Mouse (Mus musculus) layer of hippocampus, postnatal 25 days (tissue): Measurements from ENCODE around the gene Nbeal1. TPM values are rescaled to one million over a fixed set of nuclear protein-coding genes. Genes with fewer than 3 reads are reported as not detected.
"Not testable (repeated sequence)": the region's sequence is repeated elsewhere in the genome, so short reads cannot be mapped to it uniquely, and the experiment has no call there.

Experiments used
- DNase-seq, 2 experiments: peaks; one replicate each; pipeline ENCODE4 v3.0.0; 2022; ENCODE audit warnings: mixed read lengths in 2 of 2, low spot score in 1 of 2; ENCODE audit errors: extremely low spot score in 1 of 2
- total RNA-seq, 2 experiments: library from RNA; stranded (reverse); gene quantifications; 2 replicates each; pipeline ENCODE4 v1.2.3; 2021

The Nbeal1 gene
- 10 to 100 TPM; 17.0 to 21.1 TPM for total RNA-seq

- peak; percentile 91 to 93 for DNase-seq
These were observed at the start of gene Nbeal1 for GRCm38 (mm10) chr1:60179932-60180783. Gene Nbeal1 (plus strand): TSS chr1:60180599.

DNA sequence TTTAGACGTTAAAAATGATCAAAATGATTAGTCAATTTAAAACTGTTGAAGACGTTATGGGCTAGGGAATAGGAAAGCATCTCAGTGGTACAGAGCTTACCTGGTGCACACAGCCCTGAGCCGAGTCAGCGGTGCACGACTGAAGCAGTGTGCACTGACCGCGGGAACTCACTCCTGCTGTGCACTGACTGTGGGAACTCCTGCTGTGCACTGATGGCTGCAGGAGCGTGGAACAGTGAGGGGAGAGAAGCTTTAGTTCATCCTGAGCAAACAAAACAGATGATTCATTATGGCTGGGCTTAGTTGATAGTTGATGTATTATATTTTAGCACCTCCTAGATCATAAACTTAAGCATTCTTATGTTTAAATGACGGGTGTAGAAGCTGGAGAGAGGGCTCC, 43.1 kb upstream of the Nbeal1 start:
- DNase-seq: no peak

DNA sequence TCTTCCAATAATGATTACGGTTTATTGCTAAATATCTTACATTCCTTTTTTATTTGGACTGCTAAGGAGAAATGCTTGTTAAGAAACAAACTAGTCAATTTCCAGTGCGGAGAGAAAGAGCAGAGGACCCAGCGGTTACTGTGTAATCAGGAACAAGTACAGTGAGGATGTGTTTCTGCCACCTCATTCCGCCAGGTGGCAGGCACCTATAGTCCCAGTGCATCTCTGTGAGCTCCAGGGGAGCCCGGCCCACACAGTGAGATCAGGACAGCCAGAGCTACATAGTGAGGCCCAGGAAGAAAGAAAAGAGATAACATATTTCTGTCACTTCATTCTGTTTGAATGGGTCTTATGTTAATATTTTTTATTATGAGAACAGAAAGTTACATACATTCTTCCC, 27.7 kb upstream of the Nbeal1 start:
- DNase-seq: no peak

DNA sequence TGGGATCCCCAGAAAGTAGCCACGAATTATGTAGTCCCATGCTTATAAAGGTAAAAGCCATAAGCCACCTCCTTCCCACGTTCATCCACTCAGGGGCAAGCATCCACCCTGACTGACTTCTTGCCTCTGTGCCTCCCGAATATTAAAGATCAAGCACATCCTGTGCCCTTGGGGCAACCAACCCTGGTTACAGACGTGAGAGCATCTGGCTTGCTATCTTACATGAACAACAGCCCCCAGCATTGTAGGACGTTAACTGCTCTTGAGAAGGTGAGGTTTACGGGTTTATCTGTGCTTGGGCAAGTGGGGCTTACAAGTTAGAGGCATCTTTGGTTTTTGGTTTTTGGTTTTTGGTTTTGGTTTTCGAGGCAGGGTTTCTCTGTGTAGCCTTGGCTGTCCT, 23.7 kb upstream of the Nbeal1 start:
- DNase-seq: no peak

GRCm38 (mm10) chr1:60158411-60158810, 22.0 kb upstream of the Nbeal1 start:
- DNase-seq: no peak

- DNase-seq: no peak
These were observed 16.7 kb upstream of the Nbeal1 start for GRCm38 (mm10) chr1:60163676-60164075.

GRCm38 (mm10) chr1:60169626-60170025, 10.8 kb upstream of the Nbeal1 start:
- DNase-seq: no peak

GRCm38 (mm10) chr1:60170251-60170650, 10.1 kb upstream of the Nbeal1 start:
- DNase-seq: no peak

DNA sequence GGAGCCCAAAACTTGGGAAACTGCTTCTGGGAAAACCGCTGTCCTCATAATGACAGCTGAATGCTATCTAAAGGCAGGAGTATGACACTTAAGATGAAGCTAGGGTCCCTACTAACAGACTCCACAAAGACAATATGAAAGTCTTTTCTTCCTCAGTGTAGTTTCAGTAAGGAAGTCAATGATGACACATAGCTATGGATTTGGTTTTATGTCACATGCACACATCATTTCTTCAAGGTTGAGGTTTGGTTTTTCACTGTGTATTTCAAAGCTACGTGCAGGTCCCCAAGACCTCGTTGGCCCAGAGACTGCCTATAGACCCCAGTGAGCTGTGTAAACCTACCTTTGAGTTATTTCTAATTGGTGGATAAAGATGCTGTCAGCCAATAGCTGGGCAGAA, 7.3 kb upstream of the Nbeal1 start:
- DNase-seq: no peak

DNA sequence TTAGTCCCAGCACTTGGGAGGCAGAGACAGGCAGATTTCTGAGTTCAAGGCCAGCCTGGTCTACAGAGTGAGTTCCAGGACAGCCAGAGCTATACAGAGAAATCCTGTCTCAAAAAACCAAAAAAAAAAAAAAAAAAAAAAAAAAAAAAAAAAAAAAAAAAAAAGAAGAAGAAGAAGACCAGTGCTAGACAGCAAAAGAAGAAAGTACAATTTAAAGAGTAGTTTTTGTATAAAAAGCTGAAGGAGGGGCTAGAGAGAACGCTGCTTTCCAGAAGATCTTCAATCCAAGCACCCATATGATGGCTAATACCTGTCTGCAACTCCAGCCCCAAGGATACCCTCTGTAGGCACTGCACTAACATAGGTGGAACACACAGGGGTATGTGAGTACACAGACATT, 2.6 kb upstream of the Nbeal1 start:
- not testable (repeated sequence) for DNase-seq

- DNase-seq: no peak
These were observed 1.0 kb upstream of the Nbeal1 start for GRCm38 (mm10) chr1:60179376-60179775.

DNA sequence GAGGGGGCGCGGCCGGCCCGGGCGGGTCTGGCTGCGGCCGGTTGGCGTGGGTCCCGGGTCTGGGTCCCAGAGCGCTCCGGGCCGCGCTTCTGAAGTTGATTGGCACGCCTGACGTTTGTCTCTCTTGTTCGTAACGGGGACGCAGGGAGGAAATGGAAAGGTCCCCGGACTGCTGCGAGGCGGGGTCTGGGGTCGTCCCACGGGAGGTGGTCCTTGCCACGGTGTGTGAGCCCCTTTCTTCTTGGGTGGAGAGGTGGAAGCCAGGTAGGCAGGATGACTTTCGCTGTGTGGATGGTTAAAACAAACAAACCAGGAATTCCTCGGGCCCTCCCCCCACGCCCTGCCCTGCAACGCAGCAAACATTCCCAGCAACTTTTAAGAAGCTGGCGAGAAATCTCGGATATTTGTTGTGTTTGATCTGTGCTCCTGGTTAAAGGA, 404 bp downstream of the Nbeal1 start:
- peak; percentile 24 to 41 for DNase-seq

GRCm38 (mm10) chr1:60188454-60188853, 8.1 kb downstream of the Nbeal1 start:
- DNase-seq: no peak

DNA sequence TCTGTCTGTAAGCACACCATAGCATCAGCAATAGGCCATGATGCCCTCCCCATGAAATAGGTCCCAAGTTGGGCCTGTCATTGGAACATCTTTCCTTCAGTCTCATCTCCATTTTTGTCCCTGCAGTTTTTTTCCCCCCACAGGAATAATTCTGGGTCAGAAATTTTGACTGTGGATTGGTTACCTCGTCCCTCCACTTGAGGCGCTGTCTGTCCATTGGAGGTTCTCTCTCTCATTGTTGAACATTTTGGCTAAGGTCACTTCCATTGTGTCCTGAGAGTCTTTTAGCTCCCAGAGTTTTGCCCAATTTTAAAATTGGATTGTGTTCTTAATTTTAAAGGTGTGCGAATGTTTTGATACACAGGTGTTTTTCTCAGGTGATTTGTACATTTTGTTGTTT, 16.4 kb downstream of the Nbeal1 start:
- no peak for DNase-seq

GRCm38 (mm10) chr1:60199006-60199405, 18.6 kb downstream of the Nbeal1 start:
- no peak for DNase-seq

DNA sequence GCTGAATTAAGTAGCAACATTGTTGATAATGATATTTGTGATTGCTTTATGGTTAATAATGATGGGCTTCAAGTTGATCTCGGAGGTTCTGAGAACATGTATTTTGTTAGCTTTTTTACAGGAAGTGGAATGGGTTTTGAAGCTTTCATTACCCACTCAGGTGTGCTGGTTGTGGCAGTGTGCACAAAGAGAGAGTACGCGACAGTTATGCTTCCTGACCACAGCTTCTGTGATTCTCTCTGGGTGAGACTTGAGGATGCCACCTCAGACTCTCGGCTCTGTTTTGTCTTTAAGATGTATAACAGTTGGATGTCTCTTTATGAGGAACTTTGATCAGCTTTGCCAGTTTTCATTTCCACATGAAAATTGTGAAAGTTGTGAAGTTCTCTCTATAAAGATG, 55.9 kb downstream of the Nbeal1 start:
- DNase-seq: no peak

DNA sequence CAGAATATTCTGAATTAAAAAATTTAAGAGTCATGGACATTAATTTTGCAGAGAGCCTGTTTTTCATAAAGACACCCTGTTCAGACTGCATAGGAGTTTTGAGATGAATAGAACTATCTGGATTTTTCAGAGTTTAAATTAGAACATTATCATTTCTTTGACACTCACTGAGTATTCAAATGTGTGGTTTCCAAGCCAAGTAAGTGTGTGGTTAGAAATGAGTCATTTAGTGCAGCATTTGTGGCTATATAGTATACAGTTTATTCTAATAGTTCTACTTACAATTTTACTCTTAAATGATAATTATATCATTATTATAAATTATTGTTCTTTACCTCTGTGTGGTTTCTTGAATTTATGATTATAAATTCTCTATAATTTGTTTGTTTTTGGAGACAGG, 60.0 kb downstream of the Nbeal1 start:
- DNase-seq: no peak

- no peak for DNase-seq
These were observed 87.7 kb downstream of the Nbeal1 start for GRCm38 (mm10) chr1:60268113-60268512.

GRCm38 (mm10) chr1:60269314-60269713, 88.9 kb downstream of the Nbeal1 start:
- DNase-seq: no peak

- DNase-seq: peak in 1 of 2 experiments; percentile 7
These were observed 92.1 kb downstream of the Nbeal1 start for GRCm38 (mm10) chr1:60272471-60272870.

- DNase-seq: no peak
These were observed 113.5 kb downstream of the Nbeal1 start for GRCm38 (mm10) chr1:60293921-60294320.
